Mouse (Mus musculus): Measurements from ENCODE around the gene Msh5. TPM values are rescaled to one million over a fixed set of nuclear protein-coding genes. Genes with fewer than 3 reads are reported as not detected.

Gene Msh5
- polyA plus RNA-seq, 1 experiment from 2014 or later: 4.7 TPM

DNA sequence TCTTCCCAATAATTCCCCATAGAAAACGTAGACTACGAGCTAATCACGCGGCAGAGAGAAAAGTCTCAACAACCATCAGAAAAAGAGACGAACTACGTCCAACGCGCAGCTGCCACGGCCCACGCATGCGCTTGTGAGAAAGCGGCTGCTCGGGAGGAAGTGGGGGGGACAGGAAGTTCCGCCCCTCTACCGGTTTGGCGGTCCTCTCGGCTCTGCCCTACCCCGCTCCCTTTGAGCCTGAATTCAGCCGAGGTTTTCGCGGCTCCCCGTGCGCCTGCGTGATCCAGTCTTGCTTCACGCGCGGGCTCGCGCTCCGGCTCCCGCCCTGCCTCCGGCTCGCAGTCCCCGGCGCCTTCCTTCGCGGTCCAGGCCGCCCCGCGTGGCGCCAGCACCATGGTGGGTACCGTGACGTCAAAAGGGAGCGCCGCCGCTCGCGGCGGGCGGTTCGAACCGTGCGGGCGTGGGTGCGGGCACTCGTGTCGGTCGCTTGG is 64.8 kb downstream of the Msh5 start, which contains the start of gene Lsm2:
Lsm2 (plus strand) TSS at position 173 of the 491 bp plus-strand sequence.
- no peaks in the 10 kb centered on the region for H3K9me3 ChIP-seq (ENCODE audit: control insufficient read depth, low read length)
- peaks cover 14% of the 10 kb centered on the region for H3K36me3 ChIP-seq (ENCODE audit: control insufficient read depth, insufficient read depth, low read length)
- H3K4me2 ChIP-seq: peak within 1 kb of the TSS; percentile 91
- WGBS: under 1% methylated on average over 58 of the region's 58 CpGs
- DNase-seq (ENCODE audit: low spot score) (peak; percentile 94), ATAC-seq (replicated peaks; ENCODE audit: low FRiP score) (peak; percentile 93)
- peak within 1 kb of the TSS; percentile 98 for H3K27ac ChIP-seq (ENCODE audit: low read depth, low read length)
- peak within 1 kb of the TSS; percentile 96 for H3K9ac ChIP-seq (ENCODE audit: low read depth, low read length)
- no peaks in the 10 kb centered on the region for H3K27me3 ChIP-seq (replicated peaks; ENCODE audit: control insufficient read depth, insufficient read depth, low read length)
- peak within 1 kb of the TSS; percentile 94 for H3K4me3 ChIP-seq (ENCODE audit: low read depth, low read length)
- peaks cover 10% of the 10 kb centered on the region for H3K4me1 ChIP-seq (replicated peaks; ENCODE audit: control insufficient read depth, insufficient read depth, low read length)

DNA sequence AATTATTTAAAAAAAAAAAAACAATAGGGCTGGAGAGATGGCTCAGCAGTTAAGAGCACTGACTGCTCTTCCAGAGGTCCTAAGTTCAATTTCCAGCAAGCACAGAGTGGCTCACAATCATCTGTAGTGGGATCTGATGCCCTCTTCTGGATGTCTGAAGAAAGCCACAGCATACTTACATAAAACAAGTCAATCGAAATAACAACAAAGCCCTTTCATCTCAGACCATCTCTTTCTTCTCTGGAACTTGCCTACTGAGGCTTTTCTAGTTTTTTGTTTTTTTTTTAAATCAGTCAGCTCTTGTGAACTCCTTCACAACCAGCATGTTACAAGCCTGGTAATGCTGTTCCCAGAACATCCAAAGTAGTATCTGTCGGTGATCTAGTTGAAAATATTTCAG is 65.9 kb downstream of the Msh5 start:
- Histone ChIP-seq H3K4me2 (peak overlapping the region; percentile 91), H3K27ac (ENCODE audit: low read depth, low read length) (peak overlapping the region; percentile 98), H3K27me3 (replicated peaks; ENCODE audit: control insufficient read depth, insufficient read depth, low read length) (no peaks in the 10 kb centered on the region), H3K4me3 (ENCODE audit: low read depth, low read length) (peak overlapping the region; percentile 94), H3K36me3 (ENCODE audit: control insufficient read depth, insufficient read depth, low read length) (peaks cover 8% of the 10 kb centered on the region), H3K9ac (ENCODE audit: low read depth, low read length) (peak overlapping the region; percentile 96), H3K4me1 (replicated peaks; ENCODE audit: control insufficient read depth, insufficient read depth, low read length) (peaks cover 10% of the 10 kb centered on the region), H3K9me3 (ENCODE audit: control insufficient read depth, low read length) (no peaks in the 10 kb centered on the region)
- WGBS: 12% methylated on average over 2 of the region's 2 CpGs
- DNase-seq (ENCODE audit: low spot score) (no peak), ATAC-seq (replicated peaks; ENCODE audit: low FRiP score) (no peak)

DNA sequence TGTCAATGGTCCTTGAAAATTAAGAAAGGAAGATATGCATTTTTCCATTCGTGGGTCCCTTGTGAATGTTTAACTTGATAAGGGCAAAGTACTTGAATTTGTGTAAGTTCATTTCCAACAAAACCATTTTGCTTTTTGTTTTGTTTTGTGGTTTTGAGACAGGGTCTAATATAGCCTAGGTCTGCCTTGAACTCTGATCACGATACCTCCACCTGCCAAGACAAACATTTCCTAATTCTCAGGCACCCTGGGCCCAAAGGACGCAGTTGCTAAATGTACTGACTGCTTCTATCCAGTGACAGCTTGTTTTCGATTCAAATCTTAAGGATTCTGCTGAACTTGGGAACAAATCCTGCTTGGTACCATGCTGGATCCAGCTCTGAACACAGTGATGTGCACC is 66.9 kb downstream of the Msh5 start:
- Histone ChIP-seq H3K4me3 (ENCODE audit: low read depth, low read length) (no peak overlapping the region), H3K9me3 (ENCODE audit: control insufficient read depth, low read length) (no peaks in the 10 kb centered on the region), H3K4me1 (replicated peaks; ENCODE audit: control insufficient read depth, insufficient read depth, low read length) (peaks cover 10% of the 10 kb centered on the region), H3K36me3 (ENCODE audit: control insufficient read depth, insufficient read depth, low read length) (no peaks in the 10 kb centered on the region), H3K27ac (ENCODE audit: low read depth, low read length) (no peak overlapping the region), H3K9ac (ENCODE audit: low read depth, low read length) (no peak overlapping the region), H3K27me3 (replicated peaks; ENCODE audit: control insufficient read depth, insufficient read depth, low read length) (no peaks in the 10 kb centered on the region), H3K4me2 (no peak overlapping the region)
- 87% methylated on average over 4 of the region's 4 CpGs for WGBS
- ATAC-seq (replicated peaks; ENCODE audit: low FRiP score) (no peak), DNase-seq (ENCODE audit: low spot score) (no peak)

Other genes with a start within 250 kb of the Msh5 start
- not detected in 2 replicates for gene Cyp21a1, start 242.2 kb downstream of the Msh5 start, polyA plus RNA-seq (2014; fragmentation: Nextera tagmentation; extraction: Ambion mirVana)
- 25.1 and 27.1 TPM in 2 replicates for gene Stk19, start 209.8 kb downstream of the Msh5 start, polyA plus RNA-seq (2014; fragmentation: Nextera tagmentation; extraction: Ambion mirVana)
- 55.4 and 56.3 TPM in 2 replicates for gene Dxo, start 209.7 kb downstream of the Msh5 start, polyA plus RNA-seq (2014; fragmentation: Nextera tagmentation; extraction: Ambion mirVana)
- gene Skiv2l, start 196.5 kb downstream of the Msh5 start, polyA plus RNA-seq (2014; fragmentation: Nextera tagmentation; extraction: Ambion mirVana): 43.7 and 44.8 TPM in 2 replicates
- gene Nelfe, start 196.4 kb downstream of the Msh5 start, polyA plus RNA-seq (2014; fragmentation: Nextera tagmentation; extraction: Ambion mirVana): 108 and 114 TPM in 2 replicates
- gene Cfb, start 184.2 kb downstream of the Msh5 start, polyA plus RNA-seq (2014; fragmentation: Nextera tagmentation; extraction: Ambion mirVana): 67.6 and 74.9 TPM in 2 replicates
- gene Zbtb12, start 167.3 kb downstream of the Msh5 start, polyA plus RNA-seq (2014; fragmentation: Nextera tagmentation; extraction: Ambion mirVana): 0.45 and 0.86 TPM in 2 replicates
- 0.09 TPM in 1 of 2 replicates, not detected in the other for gene Gm20547, start 164.7 kb downstream of the Msh5 start, polyA plus RNA-seq (2014; fragmentation: Nextera tagmentation; extraction: Ambion mirVana)
- gene C2, start 148.5 kb downstream of the Msh5 start, polyA plus RNA-seq (2014; fragmentation: Nextera tagmentation; extraction: Ambion mirVana): 8.1 and 9.0 TPM in 2 replicates
- 43.6 and 50.9 TPM in 2 replicates for gene Ehmt2, start 148.3 kb downstream of the Msh5 start, polyA plus RNA-seq (2014; fragmentation: Nextera tagmentation; extraction: Ambion mirVana)
- 0.97 and 1.3 TPM in 2 replicates for gene Slc44a4, start 132.3 kb downstream of the Msh5 start, polyA plus RNA-seq (2014; fragmentation: Nextera tagmentation; extraction: Ambion mirVana)
- 24.4 and 26.4 TPM in 2 replicates for gene Neu1, start 115.5 kb downstream of the Msh5 start, polyA plus RNA-seq (2014; fragmentation: Nextera tagmentation; extraction: Ambion mirVana)
- gene Hspa1b, start 87.5 kb downstream of the Msh5 start, polyA plus RNA-seq (2014; fragmentation: Nextera tagmentation; extraction: Ambion mirVana): 0.14 and 0.41 TPM in 2 replicates
- gene Gm20481, start 76.8 kb downstream of the Msh5 start, polyA plus RNA-seq (2014; fragmentation: Nextera tagmentation; extraction: Ambion mirVana): not detected in 2 replicates
- 4.7 and 5.7 TPM in 2 replicates for gene Hspa1a, start 74.6 kb downstream of the Msh5 start, polyA plus RNA-seq (2014; fragmentation: Nextera tagmentation; extraction: Ambion mirVana)
- gene Hspa1l, start 74.0 kb downstream of the Msh5 start, polyA plus RNA-seq (2014; fragmentation: Nextera tagmentation; extraction: Ambion mirVana): 0.66 and 1.5 TPM in 2 replicates
- 304 and 315 TPM in 2 replicates for gene Lsm2, start 64.9 kb downstream of the Msh5 start, polyA plus RNA-seq (2014; fragmentation: Nextera tagmentation; extraction: Ambion mirVana)
- 234 and 245 TPM in 2 replicates for gene Vars, start 45.8 kb downstream of the Msh5 start, polyA plus RNA-seq (2014; fragmentation: Nextera tagmentation; extraction: Ambion mirVana)
- gene Vwa7, start 30.2 kb downstream of the Msh5 start, polyA plus RNA-seq (2014; fragmentation: Nextera tagmentation; extraction: Ambion mirVana): 0.16 TPM in 2 replicates
- 6.9 and 8.5 TPM in 2 replicates for gene Sapcd1, start 18.7 kb downstream of the Msh5 start, polyA plus RNA-seq (2014; fragmentation: Nextera tagmentation; extraction: Ambion mirVana)
- 118 and 134 TPM in 2 replicates for gene Clic1, start 3.2 kb upstream of the Msh5 start, polyA plus RNA-seq (2014; fragmentation: Nextera tagmentation; extraction: Ambion mirVana)
- 124 and 132 TPM in 2 replicates for gene Ddah2, start 12.3 kb upstream of the Msh5 start, polyA plus RNA-seq (2014; fragmentation: Nextera tagmentation; extraction: Ambion mirVana)
- gene Ly6g6c, start 18.6 kb upstream of the Msh5 start, polyA plus RNA-seq (2014; fragmentation: Nextera tagmentation; extraction: Ambion mirVana): 0.34 and 1.8 TPM in 2 replicates
- gene Mpig6b, start 19.4 kb upstream of the Msh5 start, polyA plus RNA-seq (2014; fragmentation: Nextera tagmentation; extraction: Ambion mirVana): 8.4 and 11.2 TPM in 2 replicates
- gene Ly6g6e, start 30.2 kb upstream of the Msh5 start, polyA plus RNA-seq (2014; fragmentation: Nextera tagmentation; extraction: Ambion mirVana): 0.57 TPM in 1 of 2 replicates, not detected in the other
- gene Ly6g6d, start 31.3 kb upstream of the Msh5 start, polyA plus RNA-seq (2014; fragmentation: Nextera tagmentation; extraction: Ambion mirVana): 0.44 and 0.78 TPM in 2 replicates
- 12.8 and 13.5 TPM in 2 replicates for gene Ly6g6f, start 38.9 kb upstream of the Msh5 start, polyA plus RNA-seq (2014; fragmentation: Nextera tagmentation; extraction: Ambion mirVana)
- 71.6 and 79.8 TPM in 2 replicates for gene Abhd16a, start 42.5 kb upstream of the Msh5 start, polyA plus RNA-seq (2014; fragmentation: Nextera tagmentation; extraction: Ambion mirVana)
- not detected in 2 replicates for gene Ly6g5c, start 61.5 kb upstream of the Msh5 start, polyA plus RNA-seq (2014; fragmentation: Nextera tagmentation; extraction: Ambion mirVana)
- 0.69 and 0.89 TPM in 2 replicates for gene Ly6g5b, start 68.7 kb upstream of the Msh5 start, polyA plus RNA-seq (2014; fragmentation: Nextera tagmentation; extraction: Ambion mirVana)
- gene Gpank1, start 74.7 kb upstream of the Msh5 start, polyA plus RNA-seq (2014; fragmentation: Nextera tagmentation; extraction: Ambion mirVana): 23.7 and 25.2 TPM in 2 replicates
- 246 and 259 TPM in 2 replicates for gene Csnk2b, start 75.3 kb upstream of the Msh5 start, polyA plus RNA-seq (2014; fragmentation: Nextera tagmentation; extraction: Ambion mirVana)
- gene D17H6S53E, start 79.6 kb upstream of the Msh5 start, polyA plus RNA-seq (2014; fragmentation: Nextera tagmentation; extraction: Ambion mirVana): 6.0 and 7.1 TPM in 2 replicates
- 429 and 459 TPM in 2 replicates for gene Apom, start 85.3 kb upstream of the Msh5 start, polyA plus RNA-seq (2014; fragmentation: Nextera tagmentation; extraction: Ambion mirVana)
- 61.4 and 73.6 TPM in 2 replicates for gene Bag6, start 88.4 kb upstream of the Msh5 start, polyA plus RNA-seq (2014; fragmentation: Nextera tagmentation; extraction: Ambion mirVana)
- 169 and 205 TPM in 2 replicates for gene Prrc2a, start 118.2 kb upstream of the Msh5 start, polyA plus RNA-seq (2014; fragmentation: Nextera tagmentation; extraction: Ambion mirVana)
- gene Aif1, start 129.3 kb upstream of the Msh5 start, polyA plus RNA-seq (2014; fragmentation: Nextera tagmentation; extraction: Ambion mirVana): 13.9 and 20.0 TPM in 2 replicates
- 24.1 and 28.1 TPM in 2 replicates for gene Lst1, start 141.7 kb upstream of the Msh5 start, polyA plus RNA-seq (2014; fragmentation: Nextera tagmentation; extraction: Ambion mirVana)
- 0.70 and 0.78 TPM in 2 replicates for gene Ltb, start 147.7 kb upstream of the Msh5 start, polyA plus RNA-seq (2014; fragmentation: Nextera tagmentation; extraction: Ambion mirVana)
- 0.47 and 0.53 TPM in 2 replicates for gene Tnf, start 155.3 kb upstream of the Msh5 start, polyA plus RNA-seq (2014; fragmentation: Nextera tagmentation; extraction: Ambion mirVana)
- gene Lta, start 158.6 kb upstream of the Msh5 start, polyA plus RNA-seq (2014; fragmentation: Nextera tagmentation; extraction: Ambion mirVana): not detected in 2 replicates
- 0.53 TPM in 1 of 2 replicates, not detected in the other for gene Gm16181, start 174.1 kb upstream of the Msh5 start, polyA plus RNA-seq (2014; fragmentation: Nextera tagmentation; extraction: Ambion mirVana)
- 2.6 and 2.9 TPM in 2 replicates for gene Atp6v1g2, start 186.9 kb upstream of the Msh5 start, polyA plus RNA-seq (2014; fragmentation: Nextera tagmentation; extraction: Ambion mirVana)
- gene Nfkbil1, start 189.0 kb upstream of the Msh5 start, polyA plus RNA-seq (2014; fragmentation: Nextera tagmentation; extraction: Ambion mirVana): 4.6 and 5.4 TPM in 2 replicates
- 432 and 439 TPM in 2 replicates for gene Ddx39b, start 195.0 kb upstream of the Msh5 start, polyA plus RNA-seq (2014; fragmentation: Nextera tagmentation; extraction: Ambion mirVana)
- 88.0 and 90.8 TPM in 2 replicates for gene H2-D1, start 216.0 kb upstream of the Msh5 start, polyA plus RNA-seq (2014; fragmentation: Nextera tagmentation; extraction: Ambion mirVana)

Measured in liver, embryonic 11.5 days (tissue).